Mouse (Mus musculus) C2C12 (cell line): ENCODE results near the gene Sorbs1. TPM values are rescaled to one million over a fixed set of nuclear protein-coding genes. Genes with fewer than 3 reads are reported as not detected.

Source experiments
- H3K27me3 ChIP-seq: one replicate; pipeline ENCODE4 v1.6.1; 2011; ENCODE audit not compliant: control insufficient read depth, insufficient read depth, insufficient read length
- H3K36me3 ChIP-seq: one replicate; pipeline ENCODE4 v1.6.1; 2011; ENCODE audit not compliant: control insufficient read depth, insufficient read depth
- H3K4me3 ChIP-seq: one replicate; pipeline ENCODE4 v1.5.1; 2011; ENCODE audit warnings: mild to moderate bottlenecking, control low read depth; ENCODE audit not compliant: poor library complexity, insufficient read depth, severe bottlenecking
- H3K79me2 ChIP-seq: one replicate; pipeline ENCODE4 v1.6.1; 2011; ENCODE audit not compliant: control insufficient read depth, insufficient read depth
- H3K79me3 ChIP-seq: one replicate; pipeline ENCODE4 v1.6.1; 2011; ENCODE audit warnings: low read depth, control low read depth
- H3ac ChIP-seq: one replicate; pipeline ENCODE3; 2011; ENCODE audit warnings: low read depth; ENCODE audit not compliant: control insufficient read depth, insufficient read length
- CEBPB ChIP-seq: IDR thresholded peaks from one replicate; pipeline ENCODE4 v1.6.1; 2011; ENCODE audit warnings: low read depth, mild to moderate bottlenecking, control low read depth, moderate library complexity
- CTCF ChIP-seq: IDR thresholded peaks from one replicate; pipeline ENCODE4 v1.5.1; 2011; ENCODE audit not compliant: control insufficient read depth, insufficient read depth, insufficient read length
- FOSL1 ChIP-seq: IDR thresholded peaks from one replicate; pipeline ENCODE4 v1.8.0; 2011; ENCODE audit warnings: mild to moderate bottlenecking, low read length; ENCODE audit not compliant: poor library complexity, insufficient read depth, severe bottlenecking
- MAX ChIP-seq: IDR thresholded peaks from one replicate; pipeline ENCODE4 v1.6.1; 2011; ENCODE audit warnings: mild to moderate bottlenecking, control low read depth
- MYOD1 ChIP-seq: IDR thresholded peaks from one replicate; pipeline ENCODE4 v1.6.1; 2011; ENCODE audit warnings: low read depth; ENCODE audit not compliant: control insufficient read depth, insufficient read length
- MYOG ChIP-seq: IDR thresholded peaks from one replicate; pipeline ENCODE4 v1.6.1; 2011; ENCODE audit not compliant: control insufficient read depth, insufficient read length; ENCODE audit errors: extremely low read depth
- USF1 ChIP-seq: IDR thresholded peaks from one replicate; pipeline ENCODE4 v1.6.1; 2011; ENCODE audit warnings: low read depth, mild to moderate bottlenecking, control low read depth, moderate library complexity
- polyA plus RNA-seq: library from polyadenylated mRNA; unstranded; fragments of >200 nt; fragmentation: generic; extraction: Trizol; gene quantifications from one replicate; pipeline ENCODE4 v1.2.1, GENCODE M21; 2012; ENCODE audit warnings: missing spikeins

Sorbs1 gene
- polyA plus RNA-seq, 1 experiment, result 9.0 TPM

DNA sequence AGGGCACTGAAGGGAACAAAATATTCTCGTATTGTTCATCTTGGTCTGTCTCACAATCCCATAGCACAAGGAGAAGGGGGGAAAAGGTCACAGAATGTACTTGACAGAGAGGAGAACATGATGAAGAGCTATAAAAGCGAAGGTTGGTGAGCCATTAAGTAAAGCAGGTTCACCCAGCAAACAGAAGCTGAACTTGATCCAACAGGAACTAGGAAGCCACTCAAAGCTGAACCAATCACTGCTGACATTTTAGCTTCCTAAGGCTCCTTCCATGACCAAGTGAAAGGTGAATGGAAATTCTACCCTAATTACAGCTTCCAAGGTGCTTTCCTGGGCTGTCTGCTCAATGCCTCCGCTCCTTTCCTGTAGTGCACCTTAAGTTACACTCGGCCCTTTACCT lies 262.5 kb downstream of the Sorbs1 start:
- TF ChIP-seq USF1, result no peak
- no peak for TF ChIP-seq MAX
- TF ChIP-seq CEBPB, result no peak
- TF ChIP-seq FOSL1, result no peak
- no peak for TF ChIP-seq CTCF
- TF ChIP-seq MYOG, result no peak
- no peak for TF ChIP-seq MYOD1
- no peak overlapping the region for H3K4me3 ChIP-seq
- no peak overlapping the region for H3ac ChIP-seq
- H3K79me2 ChIP-seq, result peaks cover 50% of the 10 kb centered on the region
- H3K27me3 ChIP-seq, result no peaks in the 10 kb centered on the region
- H3K36me3 ChIP-seq, result peaks cover 45% of the 10 kb centered on the region
- H3K79me3 ChIP-seq, result peaks cover 25% of the 10 kb centered on the region

DNA sequence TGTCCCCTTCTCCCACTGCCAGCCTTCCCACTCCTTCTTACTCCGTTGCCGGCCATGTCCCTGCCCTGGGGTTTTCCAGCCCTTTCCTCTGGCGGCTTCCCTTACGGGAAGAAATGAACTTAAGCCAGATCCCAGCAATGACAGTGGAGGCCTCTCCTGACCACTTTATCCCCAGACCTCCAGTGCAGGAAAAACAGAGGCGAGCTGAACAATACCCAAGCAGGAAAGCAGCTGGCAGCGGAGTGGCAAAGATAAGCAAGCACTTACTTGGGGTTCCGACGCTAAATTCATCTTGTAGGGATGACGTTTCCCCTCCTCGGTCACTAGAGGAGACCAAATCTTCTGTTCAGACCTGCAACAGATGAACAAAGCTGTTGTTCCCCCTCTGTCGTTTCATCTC lies 264.2 kb downstream of the Sorbs1 start:
- Histone ChIP-seq H3K79me3 (peaks cover 15% of the 10 kb centered on the region), H3K79me2 (peaks cover 32% of the 10 kb centered on the region), H3K4me3 (no peak overlapping the region), H3K27me3 (no peaks in the 10 kb centered on the region), H3ac (no peak overlapping the region), H3K36me3 (peaks cover 49% of the 10 kb centered on the region)
- TF ChIP-seq MYOD1, result no peak
- TF ChIP-seq MYOG, result no peak

DNA sequence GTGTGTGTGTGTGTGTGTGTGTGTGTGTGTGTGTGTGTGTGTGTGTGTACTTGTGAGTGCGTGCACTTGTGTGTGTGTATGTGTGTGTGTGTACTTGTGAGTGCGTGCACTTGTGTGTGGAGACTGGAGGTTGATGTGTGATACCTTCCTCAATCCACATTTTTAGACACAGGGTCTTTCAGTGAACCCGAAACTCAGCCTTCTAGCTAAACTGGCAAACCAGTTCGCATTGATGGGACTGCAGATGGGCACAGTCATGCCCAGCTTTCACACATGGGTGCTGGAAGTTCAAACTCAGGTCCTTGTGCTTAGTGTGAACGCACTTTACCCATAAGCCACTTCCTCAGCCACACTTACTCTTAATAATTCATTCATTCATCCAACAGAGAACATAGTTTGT lies 265.1 kb downstream of the Sorbs1 start:
- no peak overlapping the region for H3ac ChIP-seq
- H3K79me2 ChIP-seq, result peaks cover 23% of the 10 kb centered on the region
- H3K36me3 ChIP-seq, result peaks cover 57% of the 10 kb centered on the region
- H3K27me3 ChIP-seq, result no peaks in the 10 kb centered on the region
- H3K4me3 ChIP-seq, result no peak overlapping the region
- no peak for TF ChIP-seq FOSL1
- TF ChIP-seq MYOD1, result no peak
- no peak for TF ChIP-seq MAX
- no peak for TF ChIP-seq CEBPB
- TF ChIP-seq MYOG, result no peak
- no peak for TF ChIP-seq USF1
- TF ChIP-seq CTCF, result no peak
- H3K79me3 ChIP-seq, result peaks cover 10% of the 10 kb centered on the region

DNA sequence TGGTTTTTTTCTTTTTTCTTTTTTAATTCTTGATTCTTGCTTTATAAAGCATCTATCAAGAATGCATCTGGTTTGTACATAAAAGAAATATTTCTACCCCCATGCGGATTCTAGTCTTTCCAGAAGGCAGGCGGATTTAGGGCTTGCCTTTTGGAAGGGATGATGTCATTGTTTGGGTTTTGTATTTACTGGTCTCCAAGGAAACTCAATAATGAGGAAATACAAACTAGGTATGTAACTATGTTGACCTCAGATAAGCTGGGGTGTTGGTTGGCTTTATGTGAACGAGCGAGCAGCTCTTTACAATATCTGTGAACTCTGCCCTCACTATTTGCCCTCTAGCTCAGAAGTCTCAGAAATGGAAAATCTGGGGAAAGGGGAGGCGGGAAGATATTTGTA lies 266.3 kb downstream of the Sorbs1 start:
- Histone ChIP-seq H3K4me3 (no peak overlapping the region), H3K79me3 (peaks cover 6% of the 10 kb centered on the region), H3ac (no peak overlapping the region), H3K79me2 (peaks cover 11% of the 10 kb centered on the region), H3K36me3 (peaks cover 66% of the 10 kb centered on the region), H3K27me3 (no peaks in the 10 kb centered on the region)
- no peak for TF ChIP-seq CTCF
- no peak for TF ChIP-seq USF1
- no peak for TF ChIP-seq CEBPB
- no peak for TF ChIP-seq MYOG
- no peak for TF ChIP-seq MAX
- TF ChIP-seq MYOD1, result no peak
- no peak for TF ChIP-seq FOSL1

DNA sequence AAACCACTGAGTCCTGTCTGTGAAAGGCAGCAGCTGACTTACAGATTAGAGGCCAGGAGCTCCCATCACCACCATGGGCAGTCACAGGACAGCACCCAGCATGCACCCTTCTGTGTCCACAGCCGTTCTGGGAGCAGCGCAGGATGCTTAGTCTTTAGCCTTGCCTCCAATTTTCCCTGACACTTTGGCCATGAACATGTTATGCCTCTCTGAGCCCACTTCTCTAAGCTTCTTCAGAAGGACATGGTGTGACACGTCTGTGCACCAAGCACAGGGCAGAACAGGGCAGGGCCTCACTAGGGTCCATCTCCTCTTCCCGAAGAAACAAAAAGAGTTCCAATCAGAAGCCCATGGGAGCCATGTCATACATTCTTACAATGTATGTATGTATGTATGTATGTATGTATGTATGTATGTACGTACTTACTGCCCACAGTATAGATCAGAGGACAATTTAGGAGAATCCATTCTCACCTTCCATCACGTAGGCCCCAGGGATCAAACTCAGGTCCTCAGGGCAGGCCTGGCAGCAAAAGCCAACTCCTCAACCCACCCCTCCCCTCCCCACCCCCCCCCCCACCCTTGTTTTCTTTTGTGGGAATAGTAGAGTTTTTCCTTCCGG lies 266.8 kb downstream of the Sorbs1 start:
- peaks cover 6% of the 10 kb centered on the region for H3K79me2 ChIP-seq
- peaks cover 71% of the 10 kb centered on the region for H3K36me3 ChIP-seq
- no peaks in the 10 kb centered on the region for H3K27me3 ChIP-seq
- peaks cover 3% of the 10 kb centered on the region for H3K79me3 ChIP-seq
- H3K4me3 ChIP-seq, result no peak overlapping the region
- no peak overlapping the region for H3ac ChIP-seq
- TF ChIP-seq CEBPB (no peak), MYOD1 (no peak), FOSL1 (no peak), MYOG (no peak), CTCF (no peak), MAX (no peak), USF1 (no peak)

Other genes starting within 250 kb of the Sorbs1 start
- gene Pdlim1, start 241.9 kb downstream of the Sorbs1 start, polyA plus RNA-seq, result 198 TPM
- gene Aldh18a1, start 74.7 kb upstream of the Sorbs1 start, polyA plus RNA-seq, result 59.5 TPM
- gene Tctn3, start 98.5 kb upstream of the Sorbs1 start, polyA plus RNA-seq, result 3.1 TPM
- gene Entpd1, start 98.6 kb upstream of the Sorbs1 start, polyA plus RNA-seq, result not detected
- gene Cc2d2b, start 235.0 kb upstream of the Sorbs1 start, polyA plus RNA-seq, result not detected